Mouse (Mus musculus): ENCODE measurements around the gene Sirt6. TPM values are rescaled to one million over a fixed set of nuclear protein-coding genes. Genes with fewer than 3 reads are reported as not detected.
A peak's percentile ranks its signal among the peaks of the same experiment; 100 is the strongest.

The Sirt6 gene
- total RNA-seq, 1 experiment: 14.5 TPM

- H3K36me3 ChIP-seq (ENCODE audit: control insufficient read depth, insufficient read depth, low read length, poor library complexity, severe bottlenecking): no peaks in the 10 kb centered on the region
- in situ Hi-C loops (cut with MboI; ENCODE audit: low sequenced_read_pairs in 2 of 2, unreplicated experiment in 2 of 2): no loop called here
- H3K27ac ChIP-seq (ENCODE audit: insufficient read depth, low read depth, low read length, poor library complexity, severe bottlenecking): no peak overlapping the region; the same call in 1 of the 2 replicates
- TF ChIP-seq ZNF384 (IDR thresholded peaks at IDR 0.05; ENCODE audit: low read depth, low read length) (no peak), HCFC1 (IDR thresholded peaks at IDR 0.05; ENCODE audit: borderline replicate concordance, insufficient read depth, low read length) (no peak), MAFK (IDR thresholded peaks at IDR 0.05; ENCODE audit: insufficient read depth, low read depth, low read length) (no peak), CHD2 (IDR thresholded peaks at IDR 0.05; ENCODE audit: low read depth, low read length) (no peak), ZC3H11A (IDR thresholded peaks at IDR 0.05; ENCODE audit: borderline replicate concordance, low read depth, low read length) (no peak)
- no peak overlapping the region for H3K4me3 ChIP-seq (ENCODE audit: insufficient read depth in 1 of 2, low read depth in 1 of 2, low read length in 2 of 2, poor library complexity in 1 of 2, severe bottlenecking in 1 of 2)
- no peak overlapping the region for H3K9ac ChIP-seq (ENCODE audit: insufficient read depth, low read depth, low read length, poor library complexity, severe bottlenecking)
- peaks cover 12 to 45% of the 10 kb centered on the region in 2 experiments for H3K4me1 ChIP-seq (ENCODE audit: control insufficient read depth in 2 of 2, insufficient read depth in 2 of 2, low read length in 2 of 2, poor library complexity in 1 of 2)
- no peak for DNase-seq (ENCODE audit: low read depth, low spot score)
- H3K9me3 ChIP-seq (ENCODE audit: control insufficient read depth, insufficient read depth, low read depth, low read length): no peaks in the 10 kb centered on the region
Measured at GRCm38 (mm10) chr10:81599630-81600029, 28.0 kb downstream of the Sirt6 start.

GRCm38 (mm10) chr10:81598871-81599270 lies 28.7 kb downstream of the Sirt6 start:
- in situ Hi-C loops (cut with MboI; ENCODE audit: low sequenced_read_pairs in 2 of 2, unreplicated experiment in 2 of 2): no loop called here
- peak overlapping the region; percentile 33; the same call in 1 of the 2 replicates for H3K27ac ChIP-seq (ENCODE audit: insufficient read depth, low read depth, low read length, poor library complexity, severe bottlenecking)
- H3K4me1 ChIP-seq (ENCODE audit: control insufficient read depth in 2 of 2, insufficient read depth in 2 of 2, low read length in 2 of 2, poor library complexity in 1 of 2): peaks cover 14 to 47% of the 10 kb centered on the region in 2 experiments

GRCm38 (mm10) chr10:81598342-81598741 lies 29.3 kb downstream of the Sirt6 start:
- no peak for DNase-seq (ENCODE audit: low read depth, low spot score)

More at GRCm38 (mm10) chr10:81598871-81599270, 28.7 kb downstream of the Sirt6 start:
- no peak for DNase-seq (ENCODE audit: low read depth, low spot score)
- Histone ChIP-seq H3K9ac (ENCODE audit: insufficient read depth, low read depth, low read length, poor library complexity, severe bottlenecking) (no peak overlapping the region; the same call in 1 of the 2 replicates), H3K36me3 (ENCODE audit: control insufficient read depth, insufficient read depth, low read length, poor library complexity, severe bottlenecking) (no peaks in the 10 kb centered on the region), H3K9me3 (ENCODE audit: control insufficient read depth, insufficient read depth, low read depth, low read length) (no peaks in the 10 kb centered on the region), H3K4me3 (ENCODE audit: insufficient read depth in 1 of 2, low read depth in 1 of 2, low read length in 2 of 2, poor library complexity in 1 of 2, severe bottlenecking in 1 of 2) (no peak overlapping the region)
- TF ChIP-seq ZNF384 (IDR thresholded peaks at IDR 0.05; ENCODE audit: low read depth, low read length): no peak
- TF ChIP-seq CHD2 (IDR thresholded peaks at IDR 0.05; ENCODE audit: low read depth, low read length): no peak
- TF ChIP-seq HCFC1 (IDR thresholded peaks at IDR 0.05; ENCODE audit: borderline replicate concordance, insufficient read depth, low read length): no peak
- no peak for TF ChIP-seq MAFK (IDR thresholded peaks at IDR 0.05; ENCODE audit: insufficient read depth, low read depth, low read length)
- TF ChIP-seq ZC3H11A (IDR thresholded peaks at IDR 0.05; ENCODE audit: borderline replicate concordance, low read depth, low read length): no peak

GRCm38 (mm10) chr10:81597137-81597950 lies 30.3 kb downstream of the Sirt6 start:
- H3K36me3 ChIP-seq (ENCODE audit: control insufficient read depth, insufficient read depth, low read length, poor library complexity, severe bottlenecking): no peaks in the 10 kb centered on the region
- no peak for TF ChIP-seq MAFK (IDR thresholded peaks at IDR 0.05; ENCODE audit: insufficient read depth, low read depth, low read length)
- no peak for TF ChIP-seq ZC3H11A (IDR thresholded peaks at IDR 0.05; ENCODE audit: borderline replicate concordance, low read depth, low read length)
- TF ChIP-seq CHD2 (IDR thresholded peaks at IDR 0.05; ENCODE audit: low read depth, low read length): no peak
- no peak for TF ChIP-seq HCFC1 (IDR thresholded peaks at IDR 0.05; ENCODE audit: borderline replicate concordance, insufficient read depth, low read length)
- in situ Hi-C loops (cut with MboI; ENCODE audit: low sequenced_read_pairs in 2 of 2, unreplicated experiment in 2 of 2): no loop called here
- H3K9ac ChIP-seq (ENCODE audit: insufficient read depth, low read depth, low read length, poor library complexity, severe bottlenecking): 0 out of 2 replicates have a peak overlapping the region, but pooled peaks have one; percentile 44
- peak overlapping the region in 1 of 2 experiments; percentile 27; a peak in 1 of 4 replicates for H3K4me3 ChIP-seq (ENCODE audit: insufficient read depth in 1 of 2, low read depth in 1 of 2, low read length in 2 of 2, poor library complexity in 1 of 2, severe bottlenecking in 1 of 2)
- H3K9me3 ChIP-seq (ENCODE audit: control insufficient read depth, insufficient read depth, low read depth, low read length): no peaks in the 10 kb centered on the region
- H3K4me1 ChIP-seq (ENCODE audit: control insufficient read depth in 2 of 2, insufficient read depth in 2 of 2, low read length in 2 of 2, poor library complexity in 1 of 2): peaks cover 16 to 51% of the 10 kb centered on the region in 2 experiments
- peak overlapping the region; percentile 21; the same call in 1 of the 2 replicates for H3K27ac ChIP-seq (ENCODE audit: insufficient read depth, low read depth, low read length, poor library complexity, severe bottlenecking)
- no peak for DNase-seq (ENCODE audit: low read depth, low spot score)

More at GRCm38 (mm10) chr10:81598342-81598741, 29.3 kb downstream of the Sirt6 start:
- H3K4me1 ChIP-seq (ENCODE audit: control insufficient read depth in 2 of 2, insufficient read depth in 2 of 2, low read length in 2 of 2, poor library complexity in 1 of 2): peaks cover 16 to 51% of the 10 kb centered on the region in 2 experiments
- TF ChIP-seq HCFC1 (IDR thresholded peaks at IDR 0.05; ENCODE audit: borderline replicate concordance, insufficient read depth, low read length): no peak
- no peak for TF ChIP-seq ZC3H11A (IDR thresholded peaks at IDR 0.05; ENCODE audit: borderline replicate concordance, low read depth, low read length)
- TF ChIP-seq ZNF384 (IDR thresholded peaks at IDR 0.05; ENCODE audit: low read depth, low read length): no peak
- TF ChIP-seq MAFK (IDR thresholded peaks at IDR 0.05; ENCODE audit: insufficient read depth, low read depth, low read length): no peak
- no peak for TF ChIP-seq CHD2 (IDR thresholded peaks at IDR 0.05; ENCODE audit: low read depth, low read length)
- H3K9me3 ChIP-seq (ENCODE audit: control insufficient read depth, insufficient read depth, low read depth, low read length): no peaks in the 10 kb centered on the region
- H3K27ac ChIP-seq (ENCODE audit: insufficient read depth, low read depth, low read length, poor library complexity, severe bottlenecking): peak overlapping the region; percentile 33; the same call in 1 of the 2 replicates
- no peak overlapping the region for H3K9ac ChIP-seq (ENCODE audit: insufficient read depth, low read depth, low read length, poor library complexity, severe bottlenecking)
- in situ Hi-C loops (cut with MboI; ENCODE audit: low sequenced_read_pairs in 2 of 2, unreplicated experiment in 2 of 2): no loop called here
- no peaks in the 10 kb centered on the region for H3K36me3 ChIP-seq (ENCODE audit: control insufficient read depth, insufficient read depth, low read length, poor library complexity, severe bottlenecking)
- no peak overlapping the region for H3K4me3 ChIP-seq (ENCODE audit: insufficient read depth in 1 of 2, low read depth in 1 of 2, low read length in 2 of 2, poor library complexity in 1 of 2, severe bottlenecking in 1 of 2)
